Mouse (Mus musculus): ENCODE measurements around the gene Cacna1d. TPM values are rescaled to one million over a fixed set of nuclear protein-coding genes. Genes with fewer than 3 reads are reported as not detected.

Cacna1d gene
- polyA plus RNA-seq, 1 experiment = not detected

- TF ChIP-seq FOSL1 (IDR thresholded peaks at IDR 0.05; ENCODE audit: insufficient read depth, low read length, poor library complexity, severe bottlenecking) (no peak), MAX (IDR thresholded peaks at IDR 0.05) (no peak), MYOD1 (IDR thresholded peaks at IDR 0.05; ENCODE audit: control insufficient read depth, insufficient read length, low read depth) (no peak), USF1 (IDR thresholded peaks at IDR 0.05; ENCODE audit: low read depth) (no peak), CEBPB (IDR thresholded peaks at IDR 0.05; ENCODE audit: low read depth) (no peak), CTCF (IDR thresholded peaks at IDR 0.05; ENCODE audit: control insufficient read depth, insufficient read depth, insufficient read length) (no peak), MYOG (IDR thresholded peaks at IDR 0.05; ENCODE audit: control insufficient read depth, extremely low read depth, insufficient read length) (no peak)
- Histone ChIP-seq H3ac (ENCODE audit: control insufficient read depth, insufficient read length, low read depth) (no peak overlapping the region), H3K36me3 (ENCODE audit: control insufficient read depth, insufficient read depth) (no peaks in the 10 kb centered on the region), H3K27me3 (ENCODE audit: control insufficient read depth, insufficient read depth, insufficient read length) (peaks cover 3% of the 10 kb centered on the region), H3K79me2 (ENCODE audit: control insufficient read depth, insufficient read depth) (no peaks in the 10 kb centered on the region), H3K4me3 (ENCODE audit: insufficient read depth, poor library complexity, severe bottlenecking) (no peak overlapping the region), H3K79me3 (ENCODE audit: low read depth) (no peaks in the 10 kb centered on the region)
Measured at GRCm38 (mm10) chr14:30435316-30435715, 55.9 kb downstream of the Cacna1d start.

- H3K4me3 ChIP-seq (ENCODE audit: insufficient read depth, poor library complexity, severe bottlenecking) = no peak overlapping the region
- H3K79me3 ChIP-seq (ENCODE audit: low read depth) = no peaks in the 10 kb centered on the region
- H3K79me2 ChIP-seq (ENCODE audit: control insufficient read depth, insufficient read depth) = no peaks in the 10 kb centered on the region
- TF ChIP-seq USF1 (IDR thresholded peaks at IDR 0.05; ENCODE audit: low read depth) = no peak
- no peak for TF ChIP-seq CEBPB (IDR thresholded peaks at IDR 0.05; ENCODE audit: low read depth)
- no peak for TF ChIP-seq MYOD1 (IDR thresholded peaks at IDR 0.05; ENCODE audit: control insufficient read depth, insufficient read length, low read depth)
- TF ChIP-seq CTCF (IDR thresholded peaks at IDR 0.05; ENCODE audit: control insufficient read depth, insufficient read depth, insufficient read length) = no peak
- no peak for TF ChIP-seq MAX (IDR thresholded peaks at IDR 0.05)
- TF ChIP-seq FOSL1 (IDR thresholded peaks at IDR 0.05; ENCODE audit: insufficient read depth, low read length, poor library complexity, severe bottlenecking) = no peak
- TF ChIP-seq MYOG (IDR thresholded peaks at IDR 0.05; ENCODE audit: control insufficient read depth, extremely low read depth, insufficient read length) = no peak
- no peak overlapping the region for H3ac ChIP-seq (ENCODE audit: control insufficient read depth, insufficient read length, low read depth)
- peaks cover 5% of the 10 kb centered on the region for H3K27me3 ChIP-seq (ENCODE audit: control insufficient read depth, insufficient read depth, insufficient read length)
- no peaks in the 10 kb centered on the region for H3K36me3 ChIP-seq (ENCODE audit: control insufficient read depth, insufficient read depth)
Measured at GRCm38 (mm10) chr14:30430446-30430845, 60.8 kb downstream of the Cacna1d start.

- Histone ChIP-seq H3ac (ENCODE audit: control insufficient read depth, insufficient read length, low read depth) (no peak overlapping the region), H3K79me3 (ENCODE audit: low read depth) (no peaks in the 10 kb centered on the region), H3K79me2 (ENCODE audit: control insufficient read depth, insufficient read depth) (no peaks in the 10 kb centered on the region), H3K4me3 (ENCODE audit: insufficient read depth, poor library complexity, severe bottlenecking) (no peak overlapping the region), H3K27me3 (ENCODE audit: control insufficient read depth, insufficient read depth, insufficient read length) (peaks cover 5% of the 10 kb centered on the region), H3K36me3 (ENCODE audit: control insufficient read depth, insufficient read depth) (no peaks in the 10 kb centered on the region)
- TF ChIP-seq FOSL1 (IDR thresholded peaks at IDR 0.05; ENCODE audit: insufficient read depth, low read length, poor library complexity, severe bottlenecking) (no peak), CTCF (IDR thresholded peaks at IDR 0.05; ENCODE audit: control insufficient read depth, insufficient read depth, insufficient read length) (no peak), MAX (IDR thresholded peaks at IDR 0.05) (no peak), MYOD1 (IDR thresholded peaks at IDR 0.05; ENCODE audit: control insufficient read depth, insufficient read length, low read depth) (no peak), CEBPB (IDR thresholded peaks at IDR 0.05; ENCODE audit: low read depth) (no peak), MYOG (IDR thresholded peaks at IDR 0.05; ENCODE audit: control insufficient read depth, extremely low read depth, insufficient read length) (no peak), USF1 (IDR thresholded peaks at IDR 0.05; ENCODE audit: low read depth) (no peak)
Measured at GRCm38 (mm10) chr14:30430026-30430425, 61.2 kb downstream of the Cacna1d start.

- Histone ChIP-seq H3K79me3 (ENCODE audit: low read depth) (no peaks in the 10 kb centered on the region), H3K27me3 (ENCODE audit: control insufficient read depth, insufficient read depth, insufficient read length) (peaks cover 5% of the 10 kb centered on the region), H3K4me3 (ENCODE audit: insufficient read depth, poor library complexity, severe bottlenecking) (no peak overlapping the region), H3ac (ENCODE audit: control insufficient read depth, insufficient read length, low read depth) (no peak overlapping the region), H3K36me3 (ENCODE audit: control insufficient read depth, insufficient read depth) (no peaks in the 10 kb centered on the region), H3K79me2 (ENCODE audit: control insufficient read depth, insufficient read depth) (no peaks in the 10 kb centered on the region)
- no peak for TF ChIP-seq MYOD1 (IDR thresholded peaks at IDR 0.05; ENCODE audit: control insufficient read depth, insufficient read length, low read depth)
- TF ChIP-seq MAX (IDR thresholded peaks at IDR 0.05) = no peak
- TF ChIP-seq CEBPB (IDR thresholded peaks at IDR 0.05; ENCODE audit: low read depth) = no peak
- no peak for TF ChIP-seq USF1 (IDR thresholded peaks at IDR 0.05; ENCODE audit: low read depth)
- TF ChIP-seq FOSL1 (IDR thresholded peaks at IDR 0.05; ENCODE audit: insufficient read depth, low read length, poor library complexity, severe bottlenecking) = no peak
- TF ChIP-seq MYOG (IDR thresholded peaks at IDR 0.05; ENCODE audit: control insufficient read depth, extremely low read depth, insufficient read length) = no peak
Measured at GRCm38 (mm10) chr14:30429606-30430005, 61.6 kb downstream of the Cacna1d start.

GRCm38 (mm10) chr14:30428757-30429156 is 62.5 kb downstream of the Cacna1d start:
- H3K4me3 ChIP-seq (ENCODE audit: insufficient read depth, poor library complexity, severe bottlenecking) = no peak overlapping the region
- no peak for TF ChIP-seq CEBPB (IDR thresholded peaks at IDR 0.05; ENCODE audit: low read depth)
- no peak for TF ChIP-seq MAX (IDR thresholded peaks at IDR 0.05)
- TF ChIP-seq MYOD1 (IDR thresholded peaks at IDR 0.05; ENCODE audit: control insufficient read depth, insufficient read length, low read depth) = no peak
- no peak for TF ChIP-seq MYOG (IDR thresholded peaks at IDR 0.05; ENCODE audit: control insufficient read depth, extremely low read depth, insufficient read length)
- H3ac ChIP-seq (ENCODE audit: control insufficient read depth, insufficient read length, low read depth) = no peak overlapping the region
- H3K27me3 ChIP-seq (ENCODE audit: control insufficient read depth, insufficient read depth, insufficient read length) = peaks cover 5% of the 10 kb centered on the region
- H3K36me3 ChIP-seq (ENCODE audit: control insufficient read depth, insufficient read depth) = no peaks in the 10 kb centered on the region
- no peaks in the 10 kb centered on the region for H3K79me2 ChIP-seq (ENCODE audit: control insufficient read depth, insufficient read depth)
- H3K79me3 ChIP-seq (ENCODE audit: low read depth) = no peaks in the 10 kb centered on the region

GRCm38 (mm10) chr14:30425876-30426275 is 65.4 kb downstream of the Cacna1d start:
- no peak overlapping the region for H3ac ChIP-seq (ENCODE audit: control insufficient read depth, insufficient read length, low read depth)
- TF ChIP-seq MAX (IDR thresholded peaks at IDR 0.05) = no peak
- TF ChIP-seq MYOD1 (IDR thresholded peaks at IDR 0.05; ENCODE audit: control insufficient read depth, insufficient read length, low read depth) = no peak
- no peak for TF ChIP-seq FOSL1 (IDR thresholded peaks at IDR 0.05; ENCODE audit: insufficient read depth, low read length, poor library complexity, severe bottlenecking)
- no peak for TF ChIP-seq MYOG (IDR thresholded peaks at IDR 0.05; ENCODE audit: control insufficient read depth, extremely low read depth, insufficient read length)
- TF ChIP-seq USF1 (IDR thresholded peaks at IDR 0.05; ENCODE audit: low read depth) = no peak
- no peak for TF ChIP-seq CEBPB (IDR thresholded peaks at IDR 0.05; ENCODE audit: low read depth)
- no peak for TF ChIP-seq CTCF (IDR thresholded peaks at IDR 0.05; ENCODE audit: control insufficient read depth, insufficient read depth, insufficient read length)
- no peaks in the 10 kb centered on the region for H3K36me3 ChIP-seq (ENCODE audit: control insufficient read depth, insufficient read depth)

More at GRCm38 (mm10) chr14:30425876-30426275, 65.4 kb downstream of the Cacna1d start:
- no peaks in the 10 kb centered on the region for H3K79me2 ChIP-seq (ENCODE audit: control insufficient read depth, insufficient read depth)
- H3K79me3 ChIP-seq (ENCODE audit: low read depth) = no peaks in the 10 kb centered on the region
- H3K27me3 ChIP-seq (ENCODE audit: control insufficient read depth, insufficient read depth, insufficient read length) = peaks cover 8% of the 10 kb centered on the region
- no peak overlapping the region for H3K4me3 ChIP-seq (ENCODE audit: insufficient read depth, poor library complexity, severe bottlenecking)
